Mouse (Mus musculus): ENCODE data around the gene Ptov1. TPM values are rescaled to one million over a fixed set of nuclear protein-coding genes. Genes with fewer than 3 reads are reported as not detected.

Ptov1 gene
- polyA plus RNA-seq, 1 experiment = 141 TPM

- H3K4me3 ChIP-seq (ENCODE audit: low read depth, low read length) = no peak overlapping the region
- H3K27ac ChIP-seq (ENCODE audit: insufficient read depth, low read depth, low read length) = no peak overlapping the region
- no peaks in the 10 kb centered on the region for H3K27me3 ChIP-seq (ENCODE audit: control insufficient read depth, insufficient read depth, low read length)
- 86% methylated on average over 15 of the region's 15 CpGs for WGBS
- peaks cover 77% of the 10 kb centered on the region for H3K36me3 ChIP-seq (ENCODE audit: control insufficient read depth, insufficient read depth, low read length)
- no peak for TF ChIP-seq CTCF (IDR thresholded peaks at IDR 0.05; ENCODE audit: extremely low read depth, insufficient read length, insufficient replicate concordance, low read depth, low read length)
- no peak for TF ChIP-seq POLR2A (IDR thresholded peaks at IDR 0.05; ENCODE audit: low read depth, low read length)
- no peaks in the 10 kb centered on the region for H3K4me1 ChIP-seq (ENCODE audit: control insufficient read depth, insufficient read depth, insufficient read length, low read length)
Measured at GRCm38 (mm10) chr7:44908706-44909476, 39.3 kb upstream of the Ptov1 start.

- no peak overlapping the region for H3K27ac ChIP-seq (ENCODE audit: insufficient read depth, low read depth, low read length)
- no peaks in the 10 kb centered on the region for H3K27me3 ChIP-seq (ENCODE audit: control insufficient read depth, insufficient read depth, low read length)
- no peak overlapping the region for H3K4me3 ChIP-seq (ENCODE audit: low read depth, low read length)
- H3K4me1 ChIP-seq (ENCODE audit: control insufficient read depth, insufficient read depth, insufficient read length, low read length) = peaks cover 5% of the 10 kb centered on the region
- peaks cover 71% of the 10 kb centered on the region for H3K36me3 ChIP-seq (ENCODE audit: control insufficient read depth, insufficient read depth, low read length)
- 84% methylated on average over 20 of the region's 20 CpGs for WGBS
- TF ChIP-seq CTCF (IDR thresholded peaks at IDR 0.05; ENCODE audit: extremely low read depth, insufficient read length, insufficient replicate concordance, low read depth, low read length) (no peak), POLR2A (IDR thresholded peaks at IDR 0.05; ENCODE audit: low read depth, low read length) (no peak)
Measured at GRCm38 (mm10) chr7:44905430-44905829, 35.8 kb upstream of the Ptov1 start.

GRCm38 (mm10) chr7:44901230-44901722 lies 31.7 kb upstream of the Ptov1 start:
- peak overlapping the region; percentile 62 for H3K27ac ChIP-seq (ENCODE audit: insufficient read depth, low read depth, low read length)
- peak overlapping the region; percentile 73 for H3K4me3 ChIP-seq (ENCODE audit: low read depth, low read length)
- 10% methylated on average over 21 of the region's 21 CpGs for WGBS
- no peaks in the 10 kb centered on the region for H3K27me3 ChIP-seq (ENCODE audit: control insufficient read depth, insufficient read depth, low read length)
- peaks cover 17% of the 10 kb centered on the region for H3K4me1 ChIP-seq (ENCODE audit: control insufficient read depth, insufficient read depth, insufficient read length, low read length)
- no peak for TF ChIP-seq CTCF (IDR thresholded peaks at IDR 0.05; ENCODE audit: extremely low read depth, insufficient read length, insufficient replicate concordance, low read depth, low read length)
- H3K36me3 ChIP-seq (ENCODE audit: control insufficient read depth, insufficient read depth, low read length) = peaks cover 39% of the 10 kb centered on the region

GRCm38 (mm10) chr7:44900632-44901031 lies 31.0 kb upstream of the Ptov1 start:
- H3K4me3 ChIP-seq (ENCODE audit: low read depth, low read length) = no peak overlapping the region
- 92% methylated on average over 11 of the region's 11 CpGs for WGBS
- H3K4me1 ChIP-seq (ENCODE audit: control insufficient read depth, insufficient read depth, insufficient read length, low read length) = peaks cover 17% of the 10 kb centered on the region
- H3K27me3 ChIP-seq (ENCODE audit: control insufficient read depth, insufficient read depth, low read length) = no peaks in the 10 kb centered on the region
- H3K36me3 ChIP-seq (ENCODE audit: control insufficient read depth, insufficient read depth, low read length) = peaks cover 32% of the 10 kb centered on the region
- TF ChIP-seq CTCF (IDR thresholded peaks at IDR 0.05; ENCODE audit: extremely low read depth, insufficient read length, insufficient replicate concordance, low read depth, low read length) (no peak), POLR2A (IDR thresholded peaks at IDR 0.05; ENCODE audit: low read depth, low read length) (no peak)
- no peak overlapping the region for H3K27ac ChIP-seq (ENCODE audit: insufficient read depth, low read depth, low read length)

- no peak for TF ChIP-seq POLR2A (IDR thresholded peaks at IDR 0.05; ENCODE audit: low read depth, low read length)
- TF ChIP-seq CTCF (IDR thresholded peaks at IDR 0.05; ENCODE audit: extremely low read depth, insufficient read length, insufficient replicate concordance, low read depth, low read length) = peak; percentile 26; the same call in 1 of the 2 replicates
- 0 out of 2 replicates have a peak overlapping the region, but pooled peaks have one; percentile 8 for H3K4me3 ChIP-seq (ENCODE audit: low read depth, low read length)
- WGBS = 32% methylated on average over 19 of the region's 19 CpGs
- H3K27ac ChIP-seq (ENCODE audit: insufficient read depth, low read depth, low read length) = no peak overlapping the region
- no peaks in the 10 kb centered on the region for H3K27me3 ChIP-seq (ENCODE audit: control insufficient read depth, insufficient read depth, low read length)
- peaks cover 13% of the 10 kb centered on the region for H3K36me3 ChIP-seq (ENCODE audit: control insufficient read depth, insufficient read depth, low read length)
- H3K4me1 ChIP-seq (ENCODE audit: control insufficient read depth, insufficient read depth, insufficient read length, low read length) = peaks cover 21% of the 10 kb centered on the region
Measured at GRCm38 (mm10) chr7:44898607-44899006, 29.0 kb upstream of the Ptov1 start.

- H3K27ac ChIP-seq (ENCODE audit: insufficient read depth, low read depth, low read length) = peak overlapping the region; percentile 39; the same call in 1 of the 2 replicates
- TF ChIP-seq POLR2A (IDR thresholded peaks at IDR 0.05; ENCODE audit: low read depth, low read length) = no peak
- peaks cover 3% of the 10 kb centered on the region; the same call in 1 of the 2 replicates for H3K36me3 ChIP-seq (ENCODE audit: control insufficient read depth, insufficient read depth, low read length)
- WGBS = 41% methylated on average over 10 of the region's 10 CpGs
- peak overlapping the region; percentile 81 for H3K4me3 ChIP-seq (ENCODE audit: low read depth, low read length)
- H3K27me3 ChIP-seq (ENCODE audit: control insufficient read depth, insufficient read depth, low read length) = no peaks in the 10 kb centered on the region
- peaks cover 18% of the 10 kb centered on the region for H3K4me1 ChIP-seq (ENCODE audit: control insufficient read depth, insufficient read depth, insufficient read length, low read length)
Measured at GRCm38 (mm10) chr7:44896499-44896898, 26.9 kb upstream of the Ptov1 start.

GRCm38 (mm10) chr7:44895593-44896434 lies 26.2 kb upstream of the Ptov1 start, which contains the start of gene Fuz:
Gene Fuz (plus strand): TSS chr7:44896079.
- Histone ChIP-seq H3K27ac (ENCODE audit: insufficient read depth, low read depth, low read length) (peak within 1 kb of the TSS; percentile 39), H3K36me3 (ENCODE audit: control insufficient read depth, insufficient read depth, low read length) (peaks cover 3% of the 10 kb centered on the region; the same call in 1 of the 2 replicates), H3K4me1 (ENCODE audit: control insufficient read depth, insufficient read depth, insufficient read length, low read length) (peaks cover 20% of the 10 kb centered on the region), H3K27me3 (ENCODE audit: control insufficient read depth, insufficient read depth, low read length) (no peaks in the 10 kb centered on the region), H3K4me3 (ENCODE audit: low read depth, low read length) (peak within 1 kb of the TSS; percentile 81)
- TF ChIP-seq CTCF (IDR thresholded peaks at IDR 0.05; ENCODE audit: extremely low read depth, insufficient read length, insufficient replicate concordance, low read depth, low read length) (peak; percentile 52; the same call in 1 of the 2 replicates), POLR2A (IDR thresholded peaks at IDR 0.05; ENCODE audit: low read depth, low read length) (no peak)
- WGBS = under 1% methylated on average over 34 of the region's 34 CpGs
